8 mouse cellular contexts compared by ENCODE assay signal in the genomic region with DNA sequence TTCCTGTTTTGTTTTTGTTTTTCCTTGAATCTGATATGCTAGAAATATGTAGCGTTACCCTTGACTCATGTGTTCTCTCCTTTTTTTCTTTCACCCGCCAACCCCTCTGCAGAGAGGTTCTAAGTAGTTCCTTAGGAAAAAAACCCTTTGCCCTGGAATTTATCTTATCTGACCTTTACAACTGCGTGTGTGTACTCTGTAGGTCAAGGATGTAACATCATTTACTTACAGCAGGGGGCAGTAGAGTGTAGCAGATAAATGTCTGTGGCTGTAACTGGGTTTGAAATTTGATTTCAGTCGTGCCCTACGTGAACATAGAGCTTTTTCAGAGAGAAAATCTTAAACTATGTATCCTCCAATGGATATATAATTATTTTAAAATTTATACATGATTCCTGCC. TPM values are rescaled to one million over a fixed set of nuclear protein-coding genes. Genes with fewer than 3 reads are reported as not detected.
A peak's percentile ranks its signal among the peaks of the same experiment; 100 is the strongest.
DNase-seq lines count a peak whose midpoint lies in the region; ATAC-seq and TF ChIP-seq lines count a peak whose summit lies in the region.
"Had no signal": no experiment of that assay in that cellular context is flagged by ENCODE, and none has a peak within 500 bp of the region (broad histone marks: within the 10 kb centered on the region; RNA-seq: fewer than 3 reads in every experiment).

No protein-coding gene starts in this region.

- H3K9ac ChIP-seq in hindbrain, embryonic 14.5 days = no peak overlapping the region
- H3K9ac ChIP-seq in hindbrain, embryonic 13.5 days = no peak overlapping the region
- H3K9ac ChIP-seq in MEL (ENCODE audit: control insufficient read depth, low read depth, low read length, poor library complexity, severe bottlenecking) = no peak overlapping the region

- no peak for ATAC-seq in hindbrain, embryonic 14.5 days (ENCODE audit: low FRiP score)
- no peak for ATAC-seq in hindbrain, embryonic 13.5 days (ENCODE audit: low FRiP score)

- no peak overlapping the region for H3K27ac ChIP-seq in hindbrain, embryonic 14.5 days
- no peak overlapping the region for H3K27ac ChIP-seq in hindbrain, embryonic 13.5 days
- no peak overlapping the region for H3K27ac ChIP-seq in MEL (ENCODE audit: control insufficient read depth, low read depth, low read length)

- peak; percentile 67 for TF ChIP-seq RAD21 in MEL (IDR thresholded peaks at IDR 0.05; ENCODE audit: low read depth, low read length)

- TF ChIP-seq CTCF in MEL (IDR thresholded peaks at IDR 0.05 in 2 of 3, conservative IDR thresholded peaks at IDR 0.05 in 1 of 3; ENCODE audit: control insufficient read depth in 1 of 3, insufficient read depth in 1 of 3, low read depth in 2 of 3, low read length in 3 of 3, poor library complexity in 1 of 3, severe bottlenecking in 1 of 3) = peak; percentile 16 to 83 (median 74); a peak in 4 of 6 replicates

- 31% methylated on average over 5 of the region's 5 CpGs for WGBS in hindbrain, embryonic 14.5 days
- WGBS in hindbrain, embryonic 13.5 days = 27% methylated on average over 5 of the region's 5 CpGs

- no peak overlapping the region for H3K4me3 ChIP-seq in hindbrain, embryonic 14.5 days (replicated peaks; ENCODE audit: low read length)
- no peak overlapping the region for H3K4me3 ChIP-seq in hindbrain, embryonic 13.5 days
- H3K4me3 ChIP-seq in MEL (ENCODE audit: control insufficient read depth in 1 of 2, insufficient read depth in 1 of 2, low read depth in 2 of 2, low read length in 2 of 2) = peak overlapping the region in 1 of 2 experiments; percentile 36; a peak in 1 of 4 replicates

- H3K4me1 ChIP-seq in hindbrain, embryonic 14.5 days (replicated peaks; ENCODE audit: control insufficient read depth, insufficient read depth, low read length) = no peaks in the 10 kb centered on the region
- H3K4me1 ChIP-seq in hindbrain, embryonic 13.5 days (replicated peaks) = no peaks in the 10 kb centered on the region
- peaks cover 0 to 4% of the 10 kb centered on the region in 2 experiments; a peak in 1 of 4 replicates for H3K4me1 ChIP-seq in MEL (ENCODE audit: control insufficient read depth in 1 of 2, insufficient read depth in 2 of 2, low read length in 2 of 2)

- H3K27me3 ChIP-seq in hindbrain, embryonic 14.5 days (ENCODE audit: control insufficient read depth, insufficient read depth, low read length) = no peaks in the 10 kb centered on the region
- H3K27me3 ChIP-seq in hindbrain, embryonic 13.5 days = no peaks in the 10 kb centered on the region
- H3K27me3 ChIP-seq in MEL (ENCODE audit: control insufficient read depth in 1 of 2, insufficient read depth in 2 of 2, low read length in 2 of 2) = peaks cover 2% of the 10 kb centered on the region in 2 experiments; a peak in 3 of 4 replicates

- no peaks in the 10 kb centered on the region for H3K79me2 ChIP-seq in MEL (ENCODE audit: control insufficient read depth, insufficient read depth, low read length, poor library complexity)

- H3K4me2 ChIP-seq in hindbrain, embryonic 14.5 days (replicated peaks) = no peak overlapping the region
- H3K4me2 ChIP-seq in hindbrain, embryonic 13.5 days = no peak overlapping the region

- TF ChIP-seq POLR2A in MEL (IDR thresholded peaks at IDR 0.05; ENCODE audit: control insufficient read depth in 1 of 2, insufficient read depth in 1 of 2, low read depth in 1 of 2, low read length in 2 of 2, poor library complexity in 1 of 2) = no peak

- no peaks in the 10 kb centered on the region for H3K36me3 ChIP-seq in hindbrain, embryonic 14.5 days (replicated peaks; ENCODE audit: control insufficient read depth, insufficient read depth)
- H3K36me3 ChIP-seq in hindbrain, embryonic 13.5 days = no peaks in the 10 kb centered on the region
- peaks cover 0 to 2% of the 10 kb centered on the region in 2 experiments; a peak in 1 of 4 replicates for H3K36me3 ChIP-seq in MEL (ENCODE audit: control insufficient read depth in 1 of 2, insufficient read depth in 2 of 2, low read length in 2 of 2)

- no peak; a peak in 1 of 4 replicates for TF ChIP-seq EP300 in MEL (IDR thresholded peaks at IDR 0.05; ENCODE audit: low read depth in 1 of 2, low read length in 2 of 2)

- DNase-seq in hindbrain, embryonic 14.5 days (ENCODE audit: low spot score) = peak; percentile 81
- peak; percentile 34 to 46 for DNase-seq in B cell, adult 2 months
- peak; percentile 68 for DNase-seq in MEL (ENCODE audit: low read depth, low spot score)
- peak; percentile 32 for DNase-seq in forelimb bud, embryonic 11.5 days (ENCODE audit: low read depth, low spot score)
- peak; percentile 57 for DNase-seq in lung, postnatal 25 days (ENCODE audit: low spot score)
- DNase-seq in urinary bladder, adult 2 months (ENCODE audit: low spot score) = no peak

- no peaks in the 10 kb centered on the region for H3K9me3 ChIP-seq in hindbrain, embryonic 14.5 days (ENCODE audit: control insufficient read depth, low read length)
- no peaks in the 10 kb centered on the region for H3K9me3 ChIP-seq in hindbrain, embryonic 13.5 days
- no peaks in the 10 kb centered on the region for H3K9me3 ChIP-seq in MEL (replicated peaks; ENCODE audit: insufficient read depth, low read length)

TF ChIP-seq in MEL, 35 proteins besides CTCF, POLR2A, EP300 and RAD21 (continues in another document):
- TF ChIP-seq USF2 (IDR thresholded peaks at IDR 0.05; ENCODE audit: borderline replicate concordance in 1 of 2, insufficient read depth in 1 of 2, low read depth in 1 of 2, low read length in 2 of 2) = no peak
- no peak for TF ChIP-seq ELF1 (IDR thresholded peaks at IDR 0.05; ENCODE audit: low read depth, low read length)
- no peak for TF ChIP-seq ZMIZ1 (IDR thresholded peaks at IDR 0.05; ENCODE audit: low read depth, low read length)
- TF ChIP-seq MXI1 (IDR thresholded peaks at IDR 0.05; ENCODE audit: low read depth, low read length) = no peak
- TF ChIP-seq CHD1 (IDR thresholded peaks at IDR 0.05; ENCODE audit: low read depth, low read length) = no peak
- TF ChIP-seq KAT2A (conservative IDR thresholded peaks at IDR 0.05; ENCODE audit: low read depth, low read length) = no peak
- no peak for TF ChIP-seq ETS1 (IDR thresholded peaks at IDR 0.05; ENCODE audit: low read depth, low read length)
- no peak for TF ChIP-seq RCOR1 (IDR thresholded peaks at IDR 0.05; ENCODE audit: low read depth, low read length)
- no peak for TF ChIP-seq NELFE (IDR thresholded peaks at IDR 0.05; ENCODE audit: low read depth, low read length)
- TF ChIP-seq MAFK (IDR thresholded peaks at IDR 0.05; ENCODE audit: borderline replicate concordance, low read depth, low read length) = no peak
- no peak for TF ChIP-seq JUND (IDR thresholded peaks at IDR 0.05; ENCODE audit: low read depth, low read length)
- TF ChIP-seq UBTF (IDR thresholded peaks at IDR 0.05; ENCODE audit: borderline replicate concordance, insufficient read depth, low read depth, low read length) = no peak
- no peak for TF ChIP-seq GABPA (IDR thresholded peaks at IDR 0.05; ENCODE audit: low read depth, low read length)
- peak; percentile 57 for TF ChIP-seq GATA1 (IDR thresholded peaks at IDR 0.05; ENCODE audit: low read depth, low read length)
- TF ChIP-seq ZC3H11A (IDR thresholded peaks at IDR 0.05; ENCODE audit: low read depth, low read length) = peak; percentile 37; the same call in 1 of the 2 replicates
- peak; percentile 62 for TF ChIP-seq SMC3 (IDR thresholded peaks at IDR 0.05; ENCODE audit: low read depth, low read length)
- peak; percentile 69 for TF ChIP-seq ZNF384 (IDR thresholded peaks at IDR 0.05; ENCODE audit: low read depth, low read length)
- no peak for TF ChIP-seq ZKSCAN1 (IDR thresholded peaks at IDR 0.05; ENCODE audit: low read depth, low read length)
- no peak for TF ChIP-seq E2F4 (IDR thresholded peaks at IDR 0.05; ENCODE audit: borderline replicate concordance, low read depth, low read length)
- TF ChIP-seq HCFC1 (IDR thresholded peaks at IDR 0.05; ENCODE audit: low read depth, low read length) = peak; percentile 49; the same call in 1 of the 2 replicates
- no peak for TF ChIP-seq TCF12 (IDR thresholded peaks at IDR 0.05; ENCODE audit: low read depth, low read length)
- TF ChIP-seq TBP (IDR thresholded peaks at IDR 0.05; ENCODE audit: low read depth, low read length) = no peak
- no peak for TF ChIP-seq POLR2AphosphoS2 (IDR thresholded peaks at IDR 0.05; ENCODE audit: low read length)
- no peak for TF ChIP-seq MEF2A (IDR thresholded peaks at IDR 0.05; ENCODE audit: extremely low read depth, insufficient replicate concordance, low read depth, low read length, poor library complexity, severe bottlenecking)
- no peak for TF ChIP-seq TAL1 (IDR thresholded peaks at IDR 0.05; ENCODE audit: low read length)
- TF ChIP-seq CHD2 (IDR thresholded peaks at IDR 0.05; ENCODE audit: low read length) = no peak
- TF ChIP-seq SIN3A (IDR thresholded peaks at IDR 0.05; ENCODE audit: low read length) = peak; percentile 47; the same call in 1 of the 2 replicates
- TF ChIP-seq NRF1 (IDR thresholded peaks at IDR 0.05; ENCODE audit: insufficient read depth, low read depth, low read length, poor library complexity, severe bottlenecking) = no peak
- no peak for TF ChIP-seq MAZ (IDR thresholded peaks at IDR 0.05; ENCODE audit: low read depth, low read length)

RNA-seq across cellular contexts. Expression of a gene that starts 13.3 kb away (rescaled TPM):
- polyA plus RNA-seq in hindbrain, embryonic 14.5 days (2014; fragmentation: Nextera tagmentation; extraction: Ambion mirVana) = 0.93 and 1.0 TPM in 2 replicates
- polyA plus RNA-seq in hindbrain, embryonic 13.5 days (2015; fragmentation: Nextera tagmentation; extraction: Ambion mirVana) = 0.97 and 1.1 TPM in 2 replicates
- not detected in 2 replicates for total RNA-seq in MEL (2012; rRNA removed)
- polyA plus RNA-seq in MEL (2012; ENCODE audit: insufficient read depth in 1 of 2, insufficient read length in 2 of 2, low read depth in 1 of 2, low replicate concordance in 2 of 2, missing spikeins in 1 of 2) = not detected
- 1.4 and 1.5 TPM in 2 replicates for polyA plus RNA-seq in urinary bladder, adult 2 months (2012; rRNA removed)
- polyA plus RNA-seq: liver, embryonic 16.5 days had no signal

RNA-seq across cellular contexts. Expression of a gene that starts 20.0 kb away (rescaled TPM):
- polyA plus RNA-seq in hindbrain, embryonic 14.5 days (2014; fragmentation: Nextera tagmentation; extraction: Ambion mirVana) = 1.1 and 1.4 TPM in 2 replicates
- 1.2 and 1.4 TPM in 2 replicates for polyA plus RNA-seq in hindbrain, embryonic 13.5 days (2015; fragmentation: Nextera tagmentation; extraction: Ambion mirVana)
- not detected in 2 replicates for total RNA-seq in MEL (2012; rRNA removed)
- not detected for polyA plus RNA-seq in MEL (2012; ENCODE audit: insufficient read depth in 1 of 2, insufficient read length in 2 of 2, low read depth in 1 of 2, low replicate concordance in 2 of 2, missing spikeins in 1 of 2)
- polyA plus RNA-seq in urinary bladder, adult 2 months (2012; rRNA removed) = 10.8 and 13.2 TPM in 2 replicates

RNA-seq across cellular contexts. Expression of a gene that starts 40.1 kb away (rescaled TPM):
- 14.6 and 17.4 TPM in 2 replicates for polyA plus RNA-seq in hindbrain, embryonic 14.5 days (2014; fragmentation: Nextera tagmentation; extraction: Ambion mirVana)
- 27.1 and 32.8 TPM in 2 replicates for polyA plus RNA-seq in hindbrain, embryonic 13.5 days (2015; fragmentation: Nextera tagmentation; extraction: Ambion mirVana)
- 46.7 and 67.8 TPM in 2 replicates for total RNA-seq in MEL (2012; rRNA removed)
- 100 to 1,000 TPM; 157 to 244 TPM for polyA plus RNA-seq in MEL (2012; ENCODE audit: insufficient read depth in 1 of 2, insufficient read length in 2 of 2, low read depth in 1 of 2, low replicate concordance in 2 of 2, missing spikeins in 1 of 2)
- polyA plus RNA-seq in urinary bladder, adult 2 months (2012; rRNA removed) = 2.0 and 3.0 TPM in 2 replicates
